Mouse (Mus musculus) cerebellum, postnatal 4 days (tissue): Measurements from ENCODE around the gene Ppp1r14b.

Experiments used
- DNase-seq, 2 experiments: peaks; one replicate each; pipeline ENCODE4 v3.0.0; 2022; ENCODE audit warnings: low spot score in 2 of 2, mixed read lengths in 1 of 2

Ppp1r14b gene

GRCm38 (mm10) chr19:6942764-6943163 lies 32.0 kb upstream of the Ppp1r14b start:
- DNase-seq = no peak

GRCm38 (mm10) chr19:6943709-6944108 lies 31.1 kb upstream of the Ppp1r14b start:
- no peak for DNase-seq

GRCm38 (mm10) chr19:6947742-6948141 lies 27.0 kb upstream of the Ppp1r14b start:
- no peak for DNase-seq

- DNase-seq = no peak
These were observed 26.6 kb upstream of the Ppp1r14b start for GRCm38 (mm10) chr19:6948186-6948585.

GRCm38 (mm10) chr19:6949532-6949931 lies 25.2 kb upstream of the Ppp1r14b start:
- DNase-seq = no peak

GRCm38 (mm10) chr19:6949951-6950350 lies 24.8 kb upstream of the Ppp1r14b start:
- DNase-seq = no peak

GRCm38 (mm10) chr19:6950613-6951153 lies 24.1 kb upstream of the Ppp1r14b start:
- peak in 1 of 2 experiments; percentile 49 for DNase-seq

- peak; percentile 68 to 84 for DNase-seq
These were observed 23.3 kb upstream of the Ppp1r14b start for GRCm38 (mm10) chr19:6951381-6951968.

GRCm38 (mm10) chr19:6951994-6952711 lies 22.6 kb upstream of the Ppp1r14b start:
- DNase-seq = peak in 1 of 2 experiments; percentile 60

GRCm38 (mm10) chr19:6952712-6953037 lies 22.1 kb upstream of the Ppp1r14b start:
- no peak for DNase-seq

- no peak for DNase-seq
These were observed 20.7 kb upstream of the Ppp1r14b start for GRCm38 (mm10) chr19:6954046-6954445.

GRCm38 (mm10) chr19:6955424-6955823 lies 19.3 kb upstream of the Ppp1r14b start:
- no peak for DNase-seq

- DNase-seq = no peak
These were observed 18.3 kb upstream of the Ppp1r14b start for GRCm38 (mm10) chr19:6956461-6956860.

- DNase-seq = no peak
These were observed 6.1 kb upstream of the Ppp1r14b start for GRCm38 (mm10) chr19:6968491-6969271.

- no peak for DNase-seq
These were observed 5.5 kb upstream of the Ppp1r14b start for GRCm38 (mm10) chr19:6969291-6969664.

GRCm38 (mm10) chr19:6969665-6970381 lies 4.9 kb upstream of the Ppp1r14b start:
- DNase-seq = peak in 1 of 2 experiments; percentile 63

- DNase-seq = no peak
These were observed 4.2 kb upstream of the Ppp1r14b start for GRCm38 (mm10) chr19:6970460-6971085.

GRCm38 (mm10) chr19:6971644-6972043 lies 3.1 kb upstream of the Ppp1r14b start:
- DNase-seq = no peak

- no peak for DNase-seq
These were observed 2.4 kb upstream of the Ppp1r14b start for GRCm38 (mm10) chr19:6972247-6972917.

- DNase-seq = no peak
These were observed 1.1 kb upstream of the Ppp1r14b start for GRCm38 (mm10) chr19:6973581-6974190.
